ENCODE assay signal across 10 mouse cellular contexts in the genomic region with DNA sequence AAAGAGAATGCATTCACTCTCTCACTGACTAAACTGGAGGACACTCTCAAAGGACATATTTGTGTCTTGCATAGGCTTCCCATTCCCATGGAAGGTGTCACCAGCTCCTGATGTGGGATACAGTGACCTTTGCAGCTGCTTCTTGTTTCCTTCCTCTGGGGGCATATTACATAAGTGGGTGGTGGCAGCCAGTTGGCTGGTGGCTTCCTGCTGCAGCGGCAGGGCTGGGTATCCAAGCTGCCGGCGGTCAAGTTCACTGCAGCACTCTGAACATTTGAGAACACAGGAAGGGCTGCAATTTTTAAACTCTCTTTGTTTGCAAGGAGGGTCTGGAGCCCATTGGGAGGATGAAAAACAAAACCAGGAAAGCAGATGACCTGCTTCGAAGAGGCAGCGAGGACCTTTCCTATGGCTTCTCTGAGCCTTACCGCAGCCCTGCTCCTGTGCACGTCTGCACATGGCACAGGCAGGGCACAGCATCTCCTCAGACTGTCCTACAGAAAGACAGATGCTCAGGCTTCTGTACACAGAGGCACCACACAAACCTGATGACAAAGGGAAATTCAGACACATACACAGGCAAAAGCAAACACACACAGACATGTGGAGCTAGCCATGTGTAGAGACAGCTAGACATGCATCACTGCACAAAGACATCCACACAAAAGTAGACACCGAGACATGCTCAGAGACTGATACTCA.
DNase-seq lines count a peak whose midpoint lies in the region; ATAC-seq lines count a peak whose summit lies in the region.
"Had no signal": no experiment of that assay in that cellular context is flagged by ENCODE, and none has a peak within 500 bp of the region (broad histone marks: within the 10 kb centered on the region; RNA-seq: fewer than 3 reads in every experiment).

No protein-coding gene starts in this region.

- H3K4me3 ChIP-seq in heart, embryonic 12.5 days = no peak overlapping the region
- no peak overlapping the region for H3K4me3 ChIP-seq in embryonic facial prominence, embryonic 12.5 days
- H3K4me3 ChIP-seq in hindbrain, embryonic 15.5 days = no peak overlapping the region
- H3K4me3 ChIP-seq in lung, embryonic 15.5 days = no peak overlapping the region
- H3K4me3 ChIP-seq in midbrain, embryonic 15.5 days = no peak overlapping the region

- WGBS in heart, embryonic 12.5 days = 67% methylated on average over 8 of the region's 8 CpGs
- 57% methylated on average over 8 of the region's 8 CpGs for WGBS in embryonic facial prominence, embryonic 12.5 days
- WGBS in hindbrain, embryonic 15.5 days = 80% methylated on average over 8 of the region's 8 CpGs
- WGBS in lung, embryonic 15.5 days = 66% methylated on average over 8 of the region's 8 CpGs
- WGBS in midbrain, embryonic 15.5 days = 78% methylated on average over 8 of the region's 8 CpGs

- no peak overlapping the region for H3K9ac ChIP-seq in heart, embryonic 12.5 days
- H3K9ac ChIP-seq in embryonic facial prominence, embryonic 12.5 days = no peak overlapping the region
- H3K9ac ChIP-seq in hindbrain, embryonic 15.5 days = no peak overlapping the region
- H3K9ac ChIP-seq in lung, embryonic 15.5 days = no peak overlapping the region
- H3K9ac ChIP-seq in midbrain, embryonic 15.5 days = no peak overlapping the region

- H3K27me3 ChIP-seq in heart, embryonic 12.5 days (replicated peaks) = peaks cover 7% of the 10 kb centered on the region; the same call in 1 of the 2 replicates
- no peaks in the 10 kb centered on the region for H3K27me3 ChIP-seq in embryonic facial prominence, embryonic 12.5 days
- H3K27me3 ChIP-seq in hindbrain, embryonic 15.5 days = no peaks in the 10 kb centered on the region
- H3K27me3 ChIP-seq in lung, embryonic 15.5 days = no peaks in the 10 kb centered on the region
- H3K27me3 ChIP-seq in midbrain, embryonic 15.5 days (replicated peaks) = no peaks in the 10 kb centered on the region

- H3K27ac ChIP-seq in heart, embryonic 12.5 days (ENCODE audit: poor library complexity, severe bottlenecking) = no peak overlapping the region
- peak overlapping the region; percentile 66; the same call in 1 of the 2 replicates for H3K27ac ChIP-seq in embryonic facial prominence, embryonic 12.5 days
- 0 out of 2 replicates have a peak overlapping the region, but pooled peaks have one; percentile 4 for H3K27ac ChIP-seq in hindbrain, embryonic 15.5 days (replicated peaks)
- peak overlapping the region; percentile 41 for H3K27ac ChIP-seq in lung, embryonic 15.5 days
- no peak overlapping the region for H3K27ac ChIP-seq in midbrain, embryonic 15.5 days
- H3K27ac ChIP-seq: macrophage had no signal

- no peak for ATAC-seq in heart, embryonic 12.5 days (ENCODE audit: insufficient number of reproducible peaks, low FRiP score)
- ATAC-seq in embryonic facial prominence, embryonic 12.5 days (ENCODE audit: insufficient number of reproducible peaks, insufficient read depth, low FRiP score, low TSS enrichment) = no peak
- no peak for ATAC-seq in hindbrain, embryonic 15.5 days (ENCODE audit: low FRiP score, low read depth)
- no peak for ATAC-seq in lung, embryonic 15.5 days (ENCODE audit: borderline replicate concordance, extremely low read depth, low FRiP score, low TSS enrichment)
- ATAC-seq in midbrain, embryonic 15.5 days (replicated peaks) = no peak
- ATAC-seq: inflammation-experienced regulatory T-cells, adult 6 months had no signal

- no peak overlapping the region for H3K4me2 ChIP-seq in heart, embryonic 12.5 days
- no peak overlapping the region for H3K4me2 ChIP-seq in embryonic facial prominence, embryonic 12.5 days (replicated peaks)
- H3K4me2 ChIP-seq in hindbrain, embryonic 15.5 days = no peak overlapping the region
- H3K4me2 ChIP-seq in lung, embryonic 15.5 days = no peak overlapping the region
- H3K4me2 ChIP-seq in midbrain, embryonic 15.5 days = no peak overlapping the region

- H3K4me1 ChIP-seq in heart, embryonic 12.5 days (replicated peaks) = peaks cover 15% of the 10 kb centered on the region
- peaks cover 4% of the 10 kb centered on the region; the same call in 1 of the 2 replicates for H3K4me1 ChIP-seq in embryonic facial prominence, embryonic 12.5 days
- no peaks in the 10 kb centered on the region for H3K4me1 ChIP-seq in hindbrain, embryonic 15.5 days (replicated peaks)
- H3K4me1 ChIP-seq in lung, embryonic 15.5 days = no peaks in the 10 kb centered on the region
- no peaks in the 10 kb centered on the region for H3K4me1 ChIP-seq in midbrain, embryonic 15.5 days

- peak; percentile 44 for DNase-seq in heart, adult 8-10 months (ENCODE audit: low spot score)
- no peak for DNase-seq in spleen, postnatal 10 days (ENCODE audit: low spot score in 2 of 2)
- no peak for DNase-seq in right cerebral cortex, postnatal 14 days

- H3K36me3 ChIP-seq in heart, embryonic 12.5 days = no peaks in the 10 kb centered on the region
- H3K36me3 ChIP-seq in embryonic facial prominence, embryonic 12.5 days = no peaks in the 10 kb centered on the region
- no peaks in the 10 kb centered on the region for H3K36me3 ChIP-seq in hindbrain, embryonic 15.5 days
- no peaks in the 10 kb centered on the region for H3K36me3 ChIP-seq in lung, embryonic 15.5 days
- H3K36me3 ChIP-seq in midbrain, embryonic 15.5 days (replicated peaks) = no peaks in the 10 kb centered on the region

- no peaks in the 10 kb centered on the region for H3K9me3 ChIP-seq in heart, embryonic 12.5 days (replicated peaks)
- H3K9me3 ChIP-seq in embryonic facial prominence, embryonic 12.5 days = no peaks in the 10 kb centered on the region
- no peaks in the 10 kb centered on the region for H3K9me3 ChIP-seq in hindbrain, embryonic 15.5 days
- no peaks in the 10 kb centered on the region for H3K9me3 ChIP-seq in lung, embryonic 15.5 days
- no peaks in the 10 kb centered on the region for H3K9me3 ChIP-seq in midbrain, embryonic 15.5 days

Comparison
In these comparisons a context has a peak if more than half of its experiments do, and no peak if none do; other contexts are left out.
1. H3K27ac ChIP-seq: peak in embryonic facial prominence, embryonic 12.5 days (single experiment), hindbrain, embryonic 15.5 days (single experiment) and lung, embryonic 15.5 days (single experiment); none in heart, embryonic 12.5 days (single experiment) and midbrain, embryonic 15.5 days (single experiment).